Mouse (Mus musculus): ENCODE measurements at regions not wholly inside any gene's neighbourhood (a gene's known extent, or its start where the extent isn't known, plus 50 kb on each side); places are given as distances from the start of the nearest gene placed in this dataset.

DNA sequence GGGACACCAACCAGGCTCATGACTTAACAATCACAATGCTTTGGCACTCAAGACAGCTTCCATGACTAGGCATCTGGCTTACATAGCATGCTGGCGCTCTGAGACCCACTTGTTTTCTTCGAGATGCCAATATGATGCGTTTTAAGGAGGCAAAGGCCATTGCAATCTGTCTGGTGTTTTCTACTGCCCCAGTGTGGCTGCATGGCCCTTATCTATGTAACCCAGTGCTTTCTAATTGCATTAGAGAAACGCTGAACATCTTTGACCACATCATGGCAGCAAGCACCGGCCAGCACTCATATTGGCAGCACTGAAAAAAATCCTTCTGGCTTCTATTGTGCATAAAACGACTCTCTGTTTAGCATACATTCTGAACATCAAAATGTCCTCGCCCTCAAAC, 144.2 kb upstream of the Igfbp7 start:
- no peak for TF ChIP-seq CTCF (IDR thresholded peaks at IDR 0.05; ENCODE audit: low read depth)
- no peak for TF ChIP-seq EP300 (IDR thresholded peaks at IDR 0.05; ENCODE audit: low read depth)

Measured in liver, postnatal 0 days (tissue).